Mouse (Mus musculus) ES-E14 (cell line): ENCODE measurements at regions not wholly inside any gene's neighbourhood (a gene's known extent, or its start where the extent isn't known, plus 50 kb on each side); places are given as distances from the start of the nearest gene placed in this dataset.

Experiments
- HCFC1 ChIP-seq: IDR thresholded peaks from 2 replicates; pipeline ENCODE4 v1.6.1; 2012; ENCODE audit warnings: low read length, inconsistent platforms, borderline replicate concordance; ENCODE audit not compliant: insufficient read depth
- ZC3H11A ChIP-seq: IDR thresholded peaks from 2 replicates; pipeline ENCODE4 v1.6.1; 2012; ENCODE audit warnings: low read depth, mild to moderate bottlenecking, inconsistent platforms, low read length, borderline replicate concordance
- ZNF384 ChIP-seq: IDR thresholded peaks from 2 replicates; pipeline ENCODE4 v1.6.1; 2012; ENCODE audit warnings: low read depth, low read length, inconsistent platforms

DNA sequence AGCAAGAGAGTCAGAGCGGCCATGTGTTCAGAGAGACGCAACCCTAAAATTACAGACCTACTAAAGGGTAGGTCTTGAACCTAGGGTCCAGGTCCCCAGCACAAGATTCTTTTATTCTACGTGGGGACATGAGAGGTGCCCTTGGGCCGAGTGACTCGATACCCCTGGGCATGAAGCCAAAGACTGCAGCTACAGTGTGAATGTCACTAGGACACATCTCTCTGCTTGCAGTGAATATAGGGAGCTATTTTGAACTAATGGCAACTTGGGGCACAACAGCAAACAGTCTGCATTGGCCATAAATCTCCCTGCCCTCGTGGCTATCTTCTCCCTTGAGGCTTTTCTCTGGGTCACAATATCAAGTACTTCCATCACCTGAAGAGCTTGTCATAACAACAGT, 470.7 kb downstream of the Prss52 start:
- TF ChIP-seq ZC3H11A (no peak), ZNF384 (no peak), HCFC1 (no peak)
